Comparison of ENCODE assay signal across 15 mouse cellular contexts in the genomic region with DNA sequence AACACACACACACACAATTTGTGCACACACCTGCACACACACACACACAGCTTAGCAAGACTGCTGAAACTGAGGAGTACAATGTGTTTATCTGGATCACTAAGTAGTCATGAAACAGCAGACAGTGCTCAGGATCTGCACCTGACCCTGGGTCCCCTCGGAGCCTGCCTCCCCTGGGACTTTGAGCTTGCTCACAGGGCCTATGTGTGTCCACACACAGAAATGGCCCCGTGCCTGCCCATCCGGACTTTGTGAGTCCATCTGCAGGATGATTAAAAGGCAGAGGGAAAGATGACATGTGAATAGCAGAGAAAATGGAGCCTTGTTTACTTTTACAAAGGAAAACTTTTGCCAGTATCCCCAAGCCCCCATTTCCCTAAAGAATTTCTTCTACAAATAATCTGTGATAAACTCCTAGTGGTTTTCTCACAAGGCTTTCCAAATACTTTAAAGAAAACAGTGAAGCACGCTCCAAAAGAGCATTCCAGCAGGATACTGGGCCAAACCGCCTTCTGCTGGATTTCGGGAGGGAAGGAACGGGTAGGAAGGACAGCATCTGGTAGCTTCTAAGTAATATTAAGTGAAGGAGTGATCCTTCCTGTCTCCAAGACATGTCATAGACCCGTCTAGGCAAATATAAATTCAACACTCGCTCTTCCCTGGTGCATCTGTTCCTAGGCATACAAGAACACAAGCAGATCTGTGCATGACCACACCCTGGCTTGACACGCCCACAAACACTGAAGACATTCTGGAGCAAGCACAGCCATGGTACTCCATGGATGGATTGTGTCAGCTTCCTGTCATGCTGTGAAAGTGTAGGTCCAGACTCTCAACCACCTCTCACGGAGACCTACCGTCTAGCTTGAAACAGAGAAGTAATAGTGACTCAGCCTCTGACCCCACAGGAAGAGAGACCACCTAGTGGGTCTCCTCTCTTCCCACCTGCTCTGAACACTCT. TPM values are rescaled to one million over a fixed set of nuclear protein-coding genes. Genes with fewer than 3 reads are reported as not detected.
DNase-seq lines count a peak whose midpoint lies in the region; ATAC-seq and TF ChIP-seq lines count a peak whose summit lies in the region.
"Had no signal": no experiment of that assay in that cellular context is flagged by ENCODE, and none has a peak within 500 bp of the region (broad histone marks: within the 10 kb centered on the region; RNA-seq: fewer than 3 reads in every experiment).

No protein-coding gene starts in this region.

- H3K4me2 ChIP-seq in kidney, embryonic 16.5 days (replicated peaks; ENCODE audit: low read depth, low read length) = no peak overlapping the region
- H3K4me2 ChIP-seq: hindbrain, embryonic 12.5 days; liver, embryonic 13.5 days; midbrain, embryonic 12.5 days had no signal

- H3K4me3 ChIP-seq in kidney, embryonic 16.5 days (ENCODE audit: low read length) = no peak overlapping the region
- H3K4me3 ChIP-seq in gastrocnemius, adult 2 months = no peak overlapping the region
- H3K4me3 ChIP-seq: hindbrain, embryonic 12.5 days; liver, embryonic 13.5 days; midbrain, embryonic 12.5 days had no signal

- no peaks in the 10 kb centered on the region for H3K36me3 ChIP-seq in kidney, embryonic 16.5 days (ENCODE audit: insufficient read depth, low read length)
- H3K36me3 ChIP-seq: hindbrain, embryonic 12.5 days; liver, embryonic 13.5 days; midbrain, embryonic 12.5 days had no signal

- no peak for TF ChIP-seq CTCF in gastrocnemius, adult 2 months (IDR thresholded peaks at IDR 0.05)

- H3K9me3 ChIP-seq in kidney, embryonic 16.5 days (ENCODE audit: low read length) = no peaks in the 10 kb centered on the region
- H3K9me3 ChIP-seq: hindbrain, embryonic 12.5 days; liver, embryonic 13.5 days; midbrain, embryonic 12.5 days had no signal

- H3K9ac ChIP-seq in kidney, embryonic 16.5 days (replicated peaks; ENCODE audit: low read length) = no peak overlapping the region
- H3K9ac ChIP-seq: hindbrain, embryonic 12.5 days; liver, embryonic 13.5 days; midbrain, embryonic 12.5 days had no signal

- peak; percentile 16 for DNase-seq in gastrocnemius, adult 18-20 months (ENCODE audit: low spot score)
- no peak for DNase-seq in gastrocnemius, postnatal 25 days
- peak; percentile 75 for DNase-seq in kidney, postnatal 10 days
- peak; percentile 48 for DNase-seq in gastrocnemius, adult 2 months
- DNase-seq in lung, postnatal 14 days = peak; percentile 13
- DNase-seq in retina, embryonic 14.5 days (ENCODE audit: low spot score) = no peak
- DNase-seq in layer of hippocampus, adult 11-12 months (ENCODE audit: low spot score) = no peak
- DNase-seq: cerebellum, adult 11-12 months; layer of hippocampus, adult 9-11 months; liver, embryonic 13.5 days; thymus, adult 18-20 months had no signal

- ATAC-seq in kidney, embryonic 16.5 days (ENCODE audit: low FRiP score, low TSS enrichment) = no peak
- ATAC-seq: forebrain, embryonic 16.5 days had no signal

- H3K4me1 ChIP-seq in kidney, embryonic 16.5 days (ENCODE audit: insufficient read depth, low read length) = no peaks in the 10 kb centered on the region
- H3K4me1 ChIP-seq: hindbrain, embryonic 12.5 days; liver, embryonic 13.5 days; midbrain, embryonic 12.5 days had no signal

- intact Hi-C loops in gastrocnemius, adult 2 months (cut with DNase I) = no loop called here

- WGBS in kidney, embryonic 16.5 days = 66% methylated on average over 12 of the region's 12 CpGs

- H3K27ac ChIP-seq in kidney, embryonic 16.5 days (ENCODE audit: low read length) = no peak overlapping the region
- H3K27ac ChIP-seq in gastrocnemius, adult 2 months = 0 out of 2 replicates have a peak overlapping the region, but pooled peaks have one; percentile 12
- H3K27ac ChIP-seq: hindbrain, embryonic 12.5 days; liver, embryonic 13.5 days; midbrain, embryonic 12.5 days had no signal

- H3K27me3 ChIP-seq in kidney, embryonic 16.5 days (ENCODE audit: insufficient read depth, low read length) = no peaks in the 10 kb centered on the region
- H3K27me3 ChIP-seq: hindbrain, embryonic 12.5 days; liver, embryonic 13.5 days; midbrain, embryonic 12.5 days had no signal

RNA-seq across cellular contexts. Expression of a gene that starts 52.1 kb away (rescaled TPM):
- total RNA-seq in gastrocnemius, adult 18-20 months (2021) = 10 to 100 TPM; 40.6 to 45.1 TPM
- total RNA-seq in gastrocnemius, postnatal 25 days (2021) = 10 to 100 TPM; 36.1 to 36.6 TPM
- polyA plus RNA-seq in kidney, embryonic 16.5 days (2015; fragmentation: Nextera tagmentation; extraction: Ambion mirVana) = 105 and 108 TPM in 2 replicates
- 10 to 100 TPM; 39.9 to 42.3 TPM for total RNA-seq in gastrocnemius, adult 2 months (2021)

Comparison
In these comparisons a context has a peak if more than half of its experiments do, and no peak if none do; other contexts are left out.
1. DNase-seq: peak in gastrocnemius, adult 18-20 months (single experiment), kidney, postnatal 10 days (single experiment), gastrocnemius, adult 2 months (single experiment) and lung, postnatal 14 days (single experiment); none in gastrocnemius, postnatal 25 days (single experiment), retina, embryonic 14.5 days (single experiment) and layer of hippocampus, adult 11-12 months (single experiment).